Mouse (Mus musculus) lung, adult 2 months (tissue): Measurements from ENCODE around the gene Rrp1. TPM values are rescaled to one million over a fixed set of nuclear protein-coding genes. Genes with fewer than 3 reads are reported as not detected.
"Not testable (repeated sequence)": the region's sequence is repeated elsewhere in the genome, so short reads cannot be mapped to it uniquely, and the experiment has no call there.

Experiments
- DNase-seq: peaks from one replicate; pipeline ENCODE4 v3.0.0; 2022
- H3K4me1 ChIP-seq: fragments of 200-500 bp; 2 replicates; pipeline ENCODE4 v1.6.1; 2011; ENCODE audit warnings: low read length; ENCODE audit not compliant: control insufficient read depth, insufficient read depth
- H3K4me3 ChIP-seq: fragments of 200-500 bp; replicated peaks from 2 replicates; pipeline ENCODE3; 2011; ENCODE audit warnings: low read depth, mild to moderate bottlenecking, control low read depth, low read length; ENCODE audit errors: extremely low read depth
- CTCF ChIP-seq: fragments of 200-500 bp; IDR thresholded peaks from 2 replicates; pipeline ENCODE4 v1.5.1; 2011; ENCODE audit warnings: mild to moderate bottlenecking, low read length, control low read depth; ENCODE audit not compliant: insufficient read depth
- POLR2A ChIP-seq: fragments of 200-500 bp; IDR thresholded peaks from 2 replicates; pipeline ENCODE4 v1.6.1; 2011; ENCODE audit warnings: low read depth, mild to moderate bottlenecking, control low read depth, low read length, borderline replicate concordance; ENCODE audit errors: extremely low read depth
- WGBS: fragments of 180-500 bp; shearing (Covaris S2); methylation state at CpG from one replicate; pipeline ENCODE4 v1.1.7; 2018; 5-methylcytosine and 5-hydroxymethylcytosine counted together
- polyA plus RNA-seq: library from polyadenylated mRNA; depleted of rRNA; stranded (reverse); fragments of >200 nt; gene quantifications from 2 replicates; pipeline ENCODE4 v1.2.3, GENCODE M21; 2012

The Rrp1 gene
- polyA plus RNA-seq, 1 experiment, result 82.5 TPM

DNA sequence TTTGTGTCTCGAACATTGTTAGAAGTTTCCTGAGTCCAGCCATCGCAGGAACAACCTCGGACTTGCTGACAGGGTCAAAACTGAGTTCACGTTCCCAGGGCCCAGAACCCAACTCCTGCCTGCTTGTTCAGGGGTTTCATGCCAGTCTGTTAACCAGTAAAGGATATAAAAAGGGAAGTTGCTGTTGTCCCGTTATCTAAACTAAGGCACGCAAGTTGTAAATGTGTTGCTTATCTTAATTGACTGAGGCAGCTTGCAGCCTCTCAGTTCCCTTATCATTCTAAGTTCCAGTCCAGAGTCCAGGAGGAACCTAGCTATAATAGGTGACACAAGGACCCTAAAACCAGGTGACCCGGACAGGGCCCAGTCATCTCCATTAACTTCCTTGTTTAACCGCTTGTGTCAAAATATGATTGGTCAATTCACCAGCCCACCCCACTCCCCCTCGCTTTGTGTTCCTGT, 46.0 kb downstream of the Rrp1 start:
- DNase-seq, result no peak
- Histone ChIP-seq H3K4me3 (no peak overlapping the region), H3K4me1 (no peaks in the 10 kb centered on the region)
- TF ChIP-seq POLR2A, result no peak
- no peak for TF ChIP-seq CTCF
- WGBS, result 36% methylated on average over 9 of the region's 9 CpGs

DNA sequence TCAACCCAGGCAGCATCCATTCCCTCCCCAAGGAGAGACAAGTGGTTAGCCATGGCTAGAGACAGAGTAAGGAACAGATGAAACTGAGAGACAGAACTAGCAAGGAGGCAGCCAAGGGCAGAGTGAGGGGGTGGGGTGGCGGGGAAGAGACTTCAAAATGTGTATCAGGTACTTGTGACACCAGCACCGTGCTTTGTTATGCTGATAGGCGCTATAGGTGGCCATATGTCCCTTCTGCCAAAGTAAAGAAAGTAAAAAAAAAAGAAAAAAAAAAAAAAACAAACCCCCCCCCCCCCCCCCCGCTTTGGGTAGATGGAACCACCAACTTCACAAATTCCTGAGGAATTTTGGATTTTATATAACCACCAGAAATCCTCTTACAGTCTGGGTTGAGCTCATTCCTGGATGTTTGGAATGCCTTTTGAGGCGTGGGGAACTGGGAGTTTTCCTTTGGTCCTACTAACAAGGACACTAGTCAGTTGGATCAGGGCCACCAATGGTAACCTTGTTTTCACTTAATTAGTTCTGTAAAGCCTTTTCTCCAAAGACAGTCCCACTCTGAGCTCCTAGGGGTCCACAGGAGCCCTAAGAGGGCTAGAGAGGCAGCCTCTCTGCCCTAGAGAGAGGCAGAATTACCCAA, 46.5 kb downstream of the Rrp1 start:
- DNase-seq, result no peak
- no peak overlapping the region for H3K4me3 ChIP-seq
- H3K4me1 ChIP-seq, result no peaks in the 10 kb centered on the region
- 57% methylated on average over 5 of the region's 5 CpGs for WGBS
- no peak for TF ChIP-seq POLR2A
- TF ChIP-seq CTCF, result no peak

- TF ChIP-seq POLR2A (no peak), CTCF (no peak)
- 80% methylated on average over 6 of the region's 6 CpGs for WGBS
- DNase-seq, result no peak
- H3K4me3 ChIP-seq, result no peak overlapping the region
- no peaks in the 10 kb centered on the region for H3K4me1 ChIP-seq
These were observed 47.3 kb downstream of the Rrp1 start for GRCm38 (mm10) chr10:78365555-78365954.

DNA sequence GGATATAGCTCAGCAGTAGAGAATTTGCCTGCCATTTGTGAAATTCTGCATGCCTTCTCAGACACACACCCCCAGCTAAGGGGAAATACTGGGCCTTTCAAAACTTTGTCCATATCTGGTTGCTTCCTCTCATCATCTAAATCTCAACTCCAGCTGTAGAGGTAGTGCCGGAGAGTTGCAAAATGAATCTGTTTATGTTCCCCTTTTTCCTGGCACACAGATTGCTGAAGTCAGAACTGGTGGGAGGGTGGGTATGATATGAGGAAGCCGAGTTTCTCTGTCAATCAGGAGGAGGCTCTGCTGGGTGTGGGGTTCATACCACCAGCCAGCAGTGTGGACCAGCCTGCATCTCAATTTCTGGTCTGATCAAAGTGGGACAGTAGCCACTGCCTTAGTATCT, 48.7 kb downstream of the Rrp1 start:
- WGBS, result 27% methylated on average over 2 of the region's 2 CpGs
- no peak for TF ChIP-seq POLR2A
- TF ChIP-seq CTCF, result no peak
- Histone ChIP-seq H3K4me3 (no peak overlapping the region), H3K4me1 (no peaks in the 10 kb centered on the region)
- no peak for DNase-seq

DNA sequence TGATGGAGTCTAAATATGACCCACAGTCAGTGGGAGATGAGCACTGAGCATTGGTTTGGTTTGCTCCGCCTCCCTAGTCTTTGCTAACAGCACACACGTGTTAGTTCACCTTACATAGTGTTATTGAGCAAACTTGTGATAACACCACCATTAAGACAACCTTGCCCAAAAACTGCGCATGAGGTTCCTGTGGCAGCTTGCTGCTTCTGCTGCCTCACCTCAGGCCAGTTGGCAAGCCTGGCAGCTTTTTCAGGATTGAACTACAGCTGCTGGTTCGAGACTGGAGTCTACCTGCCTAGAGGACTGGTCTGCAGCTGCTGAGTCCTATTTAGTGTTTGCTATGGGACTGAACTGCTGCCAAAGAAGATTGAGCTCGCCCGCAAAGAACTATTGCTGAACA, 49.5 kb downstream of the Rrp1 start:
- DNase-seq, result no peak
- TF ChIP-seq POLR2A (no peak), CTCF (no peak)
- Histone ChIP-seq H3K4me3 (no peak overlapping the region), H3K4me1 (no peaks in the 10 kb centered on the region)
- 89% methylated on average over 6 of the region's 6 CpGs for WGBS

DNA sequence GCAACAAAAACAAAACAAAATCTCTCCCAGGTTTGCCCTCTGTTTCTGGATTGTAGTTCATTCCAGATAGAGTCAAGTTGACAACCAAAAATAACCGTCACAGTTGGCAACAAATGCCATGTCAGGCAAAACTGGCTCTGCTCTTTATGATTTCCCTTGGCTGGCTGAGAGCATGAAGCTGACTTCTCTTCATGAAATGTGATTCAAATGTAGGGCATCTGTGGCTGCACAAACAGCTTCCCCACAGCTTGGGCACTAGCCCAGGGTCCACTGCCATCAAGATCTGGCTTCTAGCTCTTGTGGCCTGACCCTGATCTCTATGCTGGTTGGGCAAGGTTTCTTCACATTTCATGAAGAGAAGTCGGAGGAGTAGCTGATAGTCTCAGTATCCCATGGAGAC, 50.9 kb downstream of the Rrp1 start:
- no peaks in the 10 kb centered on the region for H3K4me1 ChIP-seq
- DNase-seq, result no peak
- 67% methylated on average over 2 of the region's 2 CpGs for WGBS
- no peak overlapping the region for H3K4me3 ChIP-seq
- no peak for TF ChIP-seq CTCF
- no peak for TF ChIP-seq POLR2A

GRCm38 (mm10) chr10:78360290-78360711, 52.5 kb downstream of the Rrp1 start:
- DNase-seq, result no peak
- no peaks in the 10 kb centered on the region for H3K4me1 ChIP-seq
- no peak overlapping the region for H3K4me3 ChIP-seq
- TF ChIP-seq POLR2A (no peak), CTCF (no peak)
- 53% methylated on average over 3 of the region's 3 CpGs for WGBS

- not testable (repeated sequence) for H3K4me3 ChIP-seq, DNase-seq, H3K4me1 ChIP-seq
- WGBS, result 88% methylated on average over 3 of the region's 3 CpGs
These were observed 53.8 kb downstream of the Rrp1 start for GRCm38 (mm10) chr10:78358999-78359398.

- Histone ChIP-seq H3K4me3 (no peak overlapping the region), H3K4me1 (no peaks in the 10 kb centered on the region)
- TF ChIP-seq POLR2A, result no peak
- TF ChIP-seq CTCF, result no peak
- 90% methylated on average over 4 of the region's 4 CpGs for WGBS
- DNase-seq, result no peak
These were observed 54.6 kb downstream of the Rrp1 start for GRCm38 (mm10) chr10:78358266-78358665.

DNA sequence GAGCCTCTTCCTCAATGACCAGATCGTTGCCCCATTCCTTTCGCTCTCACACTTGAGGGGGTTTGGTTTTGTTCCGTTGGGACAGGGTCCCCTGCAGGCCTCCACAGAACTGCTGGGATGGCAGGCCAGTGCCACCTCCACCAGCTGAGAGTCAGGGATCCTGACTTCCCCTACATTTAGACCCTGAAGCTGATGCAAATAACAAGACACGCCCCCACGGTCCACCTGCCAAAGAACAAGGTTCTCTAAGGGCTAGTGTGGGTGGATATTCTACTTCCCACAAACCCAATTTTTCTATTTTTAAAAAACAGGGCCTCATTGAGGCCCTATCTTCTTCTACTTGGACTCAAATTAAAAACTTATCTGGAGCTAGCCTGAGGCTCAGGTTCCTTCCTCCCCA, 55.1 kb downstream of the Rrp1 start:
- Histone ChIP-seq H3K4me3 (no peak overlapping the region), H3K4me1 (no peaks in the 10 kb centered on the region)
- no peak for DNase-seq
- TF ChIP-seq POLR2A (no peak), CTCF (no peak)
- 84% methylated on average over 5 of the region's 5 CpGs for WGBS
